Mouse (Mus musculus): Measurements from ENCODE around the gene Spink4. TPM values are rescaled to one million over a fixed set of nuclear protein-coding genes. Genes with fewer than 3 reads are reported as not detected.

The Spink4 gene
- total and polyA plus RNA-seq, 3 experiments: 0.19 to 1.4 TPM; not detected in 1

GRCm38 (mm10) chr4:40883200-40883599, 36.7 kb upstream of the Spink4 start:
- no peaks in the 10 kb centered on the region for H3K79me2 ChIP-seq (ENCODE audit: control insufficient read depth, insufficient read depth, low read length, poor library complexity)
- H3K9me3 ChIP-seq (replicated peaks; ENCODE audit: insufficient read depth, low read length): no peaks in the 10 kb centered on the region
- H3K9ac ChIP-seq (ENCODE audit: control insufficient read depth, low read depth, low read length, poor library complexity, severe bottlenecking): no peak overlapping the region
- H3K27me3 ChIP-seq (ENCODE audit: control insufficient read depth in 1 of 2, insufficient read depth in 2 of 2, low read length in 2 of 2): peaks cover 0 to 1% of the 10 kb centered on the region in 2 experiments; a peak in 1 of 4 replicates
- TF ChIP-seq MEF2A (IDR thresholded peaks at IDR 0.05; ENCODE audit: extremely low read depth, insufficient replicate concordance, low read depth, low read length, poor library complexity, severe bottlenecking) (no peak), MYB (IDR thresholded peaks at IDR 0.05; ENCODE audit: low read depth, low read length) (no peak), USF2 (IDR thresholded peaks at IDR 0.05; ENCODE audit: borderline replicate concordance in 1 of 2, insufficient read depth in 1 of 2, low read depth in 1 of 2, low read length in 2 of 2) (no peak), EP300 (IDR thresholded peaks at IDR 0.05; ENCODE audit: low read depth in 1 of 2, low read length in 2 of 2) (no peak), ZKSCAN1 (IDR thresholded peaks at IDR 0.05; ENCODE audit: low read depth, low read length) (no peak), KAT2A (conservative IDR thresholded peaks at IDR 0.05; ENCODE audit: low read depth, low read length) (no peak)
- H3K4me3 ChIP-seq (ENCODE audit: control insufficient read depth in 1 of 2, insufficient read depth in 1 of 2, low read depth in 2 of 2, low read length in 2 of 2): no peak overlapping the region
- DNase-seq (ENCODE audit: low read depth, low spot score): no peak
- H3K4me1 ChIP-seq (ENCODE audit: control insufficient read depth in 1 of 2, insufficient read depth in 2 of 2, low read length in 2 of 2): no peaks in the 10 kb centered on the region
- H3K36me3 ChIP-seq (ENCODE audit: control insufficient read depth in 1 of 2, insufficient read depth in 2 of 2, low read length in 2 of 2): no peaks in the 10 kb centered on the region
- no peak overlapping the region for H3K27ac ChIP-seq (ENCODE audit: control insufficient read depth, low read depth, low read length)

GRCm38 (mm10) chr4:40884282-40885165, 35.3 kb upstream of the Spink4 start:
- H3K36me3 ChIP-seq (ENCODE audit: control insufficient read depth in 1 of 2, insufficient read depth in 2 of 2, low read length in 2 of 2): no peaks in the 10 kb centered on the region
- H3K4me1 ChIP-seq (ENCODE audit: control insufficient read depth in 1 of 2, insufficient read depth in 2 of 2, low read length in 2 of 2): no peaks in the 10 kb centered on the region
- no peak overlapping the region for H3K27ac ChIP-seq (ENCODE audit: control insufficient read depth, low read depth, low read length)
- H3K27me3 ChIP-seq (ENCODE audit: control insufficient read depth in 1 of 2, insufficient read depth in 2 of 2, low read length in 2 of 2): peaks cover 0 to 1% of the 10 kb centered on the region in 2 experiments; a peak in 1 of 4 replicates
- TF ChIP-seq NRF1 (IDR thresholded peaks at IDR 0.05; ENCODE audit: insufficient read depth, low read depth, low read length, poor library complexity, severe bottlenecking) (no peak), TCF12 (IDR thresholded peaks at IDR 0.05; ENCODE audit: low read depth, low read length) (no peak), MEF2A (IDR thresholded peaks at IDR 0.05; ENCODE audit: extremely low read depth, insufficient replicate concordance, low read depth, low read length, poor library complexity, severe bottlenecking) (no peak), TBP (IDR thresholded peaks at IDR 0.05; ENCODE audit: low read depth, low read length) (no peak), UBTF (IDR thresholded peaks at IDR 0.05; ENCODE audit: borderline replicate concordance, insufficient read depth, low read depth, low read length) (no peak), CHD1 (IDR thresholded peaks at IDR 0.05; ENCODE audit: low read depth, low read length) (no peak), ZMIZ1 (IDR thresholded peaks at IDR 0.05; ENCODE audit: low read depth, low read length) (no peak), ELF1 (IDR thresholded peaks at IDR 0.05; ENCODE audit: low read depth, low read length) (no peak), POLR2AphosphoS2 (IDR thresholded peaks at IDR 0.05; ENCODE audit: low read length) (no peak), TAL1 (IDR thresholded peaks at IDR 0.05; ENCODE audit: low read length) (no peak), RAD21 (IDR thresholded peaks at IDR 0.05; ENCODE audit: low read depth, low read length) (no peak), RCOR1 (IDR thresholded peaks at IDR 0.05; ENCODE audit: low read depth, low read length) (no peak)
- no peak overlapping the region for H3K4me3 ChIP-seq (ENCODE audit: control insufficient read depth in 1 of 2, insufficient read depth in 1 of 2, low read depth in 2 of 2, low read length in 2 of 2)
- no peak for DNase-seq (ENCODE audit: low read depth, low spot score)
- H3K9me3 ChIP-seq (replicated peaks; ENCODE audit: insufficient read depth, low read length): no peaks in the 10 kb centered on the region
- H3K9ac ChIP-seq (ENCODE audit: control insufficient read depth, low read depth, low read length, poor library complexity, severe bottlenecking): no peak overlapping the region
- H3K79me2 ChIP-seq (ENCODE audit: control insufficient read depth, insufficient read depth, low read length, poor library complexity): no peaks in the 10 kb centered on the region
